Mouse (Mus musculus) kidney, postnatal 14 days (tissue): ENCODE results near the gene 4931423N10Rik.

ENCODE experiments used
- DNase-seq: peaks from one replicate; pipeline ENCODE4 v3.0.0; 2022; ENCODE audit warnings: mixed read lengths

Gene 4931423N10Rik

GRCm38 (mm10) chr2:23207070-23207526 lies at the start of gene 4931423N10Rik:
4931423N10Rik (plus strand) TSS chr2:23207476.
- DNase-seq: no peak

GRCm38 (mm10) chr2:23172305-23172704 lies 35.0 kb upstream of the 4931423N10Rik start:
- DNase-seq: no peak

DNA sequence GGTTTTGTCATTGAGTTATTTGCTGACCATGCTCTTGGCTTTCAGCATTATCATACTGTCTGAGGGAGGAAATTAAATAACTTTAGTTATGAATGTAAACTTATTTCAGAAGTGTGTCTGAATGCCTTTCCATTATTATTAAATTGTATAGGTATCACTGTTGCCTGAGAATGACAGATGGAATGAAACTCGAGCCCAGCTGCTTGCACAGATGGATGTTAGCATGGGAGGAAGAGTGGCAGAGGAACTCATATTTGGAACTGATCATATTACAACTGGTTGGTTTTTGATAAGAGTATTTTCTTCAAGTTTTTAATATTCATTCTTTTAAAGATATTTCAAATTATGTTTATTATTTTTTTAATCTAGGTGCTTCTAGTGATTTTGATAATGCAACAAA lies 12.9 kb upstream of the 4931423N10Rik start:
- no peak for DNase-seq

GRCm38 (mm10) chr2:23201034-23201433 lies 6.2 kb upstream of the 4931423N10Rik start:
- no peak for DNase-seq

GRCm38 (mm10) chr2:23202900-23203670 lies 4.2 kb upstream of the 4931423N10Rik start:
- no peak for DNase-seq

- no peak for DNase-seq
These were observed 6.4 kb downstream of the 4931423N10Rik start for GRCm38 (mm10) chr2:23213661-23214060.

- DNase-seq: no peak
These were observed 17.9 kb downstream of the 4931423N10Rik start for GRCm38 (mm10) chr2:23225199-23225598.

DNA sequence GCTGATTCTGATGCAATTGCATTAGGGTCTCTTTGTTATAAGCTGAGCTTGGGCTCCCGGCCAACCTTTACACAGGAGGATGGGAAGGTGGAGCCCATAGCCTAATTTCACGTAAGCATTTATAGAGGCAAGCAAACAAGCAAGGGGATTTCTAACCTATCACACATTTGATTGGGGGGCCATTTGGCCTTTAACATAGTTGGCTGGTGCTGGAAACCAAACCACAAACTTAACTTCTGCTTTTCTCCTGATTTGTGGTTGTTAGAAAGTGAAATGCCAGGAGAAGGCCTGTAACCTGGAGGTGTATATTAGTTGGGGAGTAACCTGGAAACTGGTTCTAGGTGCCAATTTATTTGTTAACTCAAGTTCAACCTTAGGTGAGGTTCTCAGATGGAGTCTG lies 21.2 kb downstream of the 4931423N10Rik start:
- DNase-seq: no peak

DNA sequence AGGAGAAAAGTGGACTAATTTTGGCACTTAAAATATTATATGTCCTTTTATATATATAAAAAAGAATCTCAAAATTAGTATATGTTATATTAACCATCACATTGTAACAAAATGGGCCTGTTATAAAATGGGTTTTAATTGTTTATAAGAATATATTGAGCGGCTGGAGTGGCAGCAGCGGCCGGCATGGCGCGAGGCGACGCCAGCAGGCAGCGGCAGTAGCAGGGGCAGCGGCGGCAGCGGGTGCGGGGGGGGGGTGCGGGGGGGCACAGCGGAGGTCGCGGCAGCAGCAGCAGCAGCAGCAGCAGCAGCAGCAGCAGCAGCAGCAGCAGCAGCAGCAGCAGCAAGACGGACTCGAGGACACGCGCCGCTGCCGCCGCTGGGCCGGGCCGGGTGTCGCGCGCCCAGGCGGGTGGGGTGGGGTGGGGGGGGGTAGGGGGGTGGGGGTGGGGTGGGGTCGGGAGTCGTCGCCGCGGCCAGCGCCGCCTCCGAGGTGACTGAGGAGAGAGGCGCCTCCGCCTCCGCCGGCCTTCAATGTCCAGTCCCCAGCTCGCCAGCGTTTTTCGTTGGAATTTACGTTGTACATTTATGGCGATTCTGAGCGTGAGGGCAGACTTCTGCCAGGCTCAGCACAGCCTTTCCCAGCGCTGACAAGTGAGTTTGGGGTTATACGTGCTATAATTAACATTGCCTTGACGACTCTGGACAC lies 26.9 kb downstream of the 4931423N10Rik start:
- DNase-seq: peak; percentile 17

DNA sequence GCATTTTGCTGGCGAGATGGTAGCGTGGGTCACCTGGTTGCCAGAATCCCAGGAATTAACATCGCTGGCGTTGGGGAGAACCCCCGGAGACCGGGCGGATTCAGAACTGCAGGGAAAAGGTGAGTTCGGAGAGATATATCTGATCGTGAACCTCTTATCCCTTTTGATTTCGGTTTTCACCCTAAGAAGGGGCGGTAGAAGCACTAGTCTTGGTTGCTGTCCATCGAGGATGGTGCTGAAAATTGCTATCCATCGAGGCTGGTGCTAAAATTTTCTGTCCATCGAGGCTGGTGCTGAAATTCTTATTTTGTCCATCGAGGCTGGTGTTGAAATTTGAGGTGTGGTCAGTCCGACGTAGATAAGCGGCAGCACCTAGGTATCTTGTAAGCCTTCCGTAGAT lies 83.7 kb downstream of the 4931423N10Rik start:
- peak; percentile 22 for DNase-seq

- no peak for DNase-seq
These were observed 107.6 kb downstream of the 4931423N10Rik start for GRCm38 (mm10) chr2:23314869-23315268.
